Mouse (Mus musculus) cerebellum, adult 11 months (tissue): Measurements from ENCODE around the gene Cdk15.

Experiments used
- DNase-seq: peaks from one replicate; pipeline ENCODE4 v3.0.0; 2022

Gene Cdk15

DNA sequence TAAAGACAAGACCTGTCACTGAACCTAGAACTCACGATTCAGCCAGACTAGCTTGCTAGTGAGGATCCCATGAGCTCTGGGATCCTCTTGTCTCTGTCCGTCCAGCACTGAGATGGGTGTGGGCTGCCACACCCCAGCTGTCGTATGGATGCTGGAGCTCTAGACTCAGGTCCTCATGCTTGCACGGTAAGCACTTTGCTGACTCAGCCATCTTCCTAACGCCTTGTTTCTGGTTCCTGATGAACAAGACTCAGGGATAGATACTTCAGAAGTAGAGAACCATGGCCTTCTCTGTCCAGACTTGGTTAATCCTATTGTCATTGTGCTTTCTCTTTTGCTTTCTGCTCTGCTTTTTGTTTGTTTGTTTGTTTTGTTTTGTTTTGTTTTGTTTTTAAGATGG, 29.2 kb downstream of the Cdk15 start:
- DNase-seq: no peak

DNA sequence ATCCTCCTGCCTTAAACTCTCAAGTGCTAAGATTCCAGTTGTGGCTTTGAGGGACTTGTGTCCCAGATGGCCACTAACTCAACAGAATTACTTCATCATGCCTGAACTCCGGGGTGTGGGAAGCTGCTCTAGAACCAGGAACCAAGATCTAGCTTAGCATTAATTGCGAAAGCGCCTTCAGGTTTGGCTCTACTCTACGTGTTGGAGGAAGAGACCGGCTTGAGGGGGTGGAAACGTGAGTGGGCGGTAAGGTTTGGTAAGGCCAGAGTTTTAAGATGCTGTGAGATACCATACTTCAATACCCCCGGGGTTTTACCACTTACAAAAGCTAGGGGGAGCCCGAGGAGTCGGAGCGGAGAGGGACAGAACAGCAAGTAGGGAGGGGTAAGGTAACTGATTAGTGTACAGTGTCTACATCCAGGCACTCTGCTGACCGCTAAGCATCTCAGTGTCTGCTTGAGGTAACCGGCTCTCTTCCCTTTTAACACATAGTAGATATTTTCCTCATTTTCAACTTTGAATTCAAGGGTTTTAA, 29.7 kb downstream of the Cdk15 start:
- DNase-seq: no peak

DNA sequence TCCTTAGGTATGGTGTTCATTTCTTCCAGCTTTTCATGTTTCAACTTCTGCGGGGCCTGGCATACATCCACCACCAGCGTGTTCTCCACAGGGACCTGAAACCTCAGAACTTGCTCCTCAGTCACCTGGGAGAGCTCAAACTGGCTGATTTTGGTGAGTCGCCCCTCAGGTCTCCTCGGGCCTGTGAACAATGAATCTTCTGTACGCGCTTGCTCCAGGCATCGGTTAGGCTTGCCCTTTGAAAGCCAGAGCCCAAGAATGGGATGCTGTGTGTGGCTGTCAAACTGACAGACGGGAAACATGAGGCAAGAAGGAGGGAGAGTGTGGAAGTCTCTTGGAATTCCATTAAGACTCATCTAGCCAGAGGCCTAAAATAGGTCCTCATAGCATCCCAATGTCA, 31.0 kb downstream of the Cdk15 start:
- DNase-seq: no peak

DNA sequence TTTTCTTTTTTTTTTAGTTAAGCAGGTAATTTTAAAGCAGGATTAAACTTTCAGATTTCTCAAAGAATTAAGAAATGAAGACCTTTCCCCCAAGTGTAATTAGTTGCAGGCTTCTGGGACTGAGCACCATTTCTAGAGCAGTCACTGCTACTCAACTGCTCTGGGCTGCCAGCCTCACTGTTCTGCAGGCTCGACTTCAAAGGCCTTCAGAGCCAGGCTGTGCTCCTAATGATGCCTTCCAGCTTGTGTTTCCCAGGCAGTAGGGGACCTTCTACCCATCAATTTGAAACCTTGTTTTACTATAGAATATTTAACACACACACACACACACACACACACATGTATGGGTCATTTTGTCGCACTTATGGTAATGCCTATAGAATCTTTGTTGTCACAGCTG, 34.9 kb downstream of the Cdk15 start:
- no peak for DNase-seq

DNA sequence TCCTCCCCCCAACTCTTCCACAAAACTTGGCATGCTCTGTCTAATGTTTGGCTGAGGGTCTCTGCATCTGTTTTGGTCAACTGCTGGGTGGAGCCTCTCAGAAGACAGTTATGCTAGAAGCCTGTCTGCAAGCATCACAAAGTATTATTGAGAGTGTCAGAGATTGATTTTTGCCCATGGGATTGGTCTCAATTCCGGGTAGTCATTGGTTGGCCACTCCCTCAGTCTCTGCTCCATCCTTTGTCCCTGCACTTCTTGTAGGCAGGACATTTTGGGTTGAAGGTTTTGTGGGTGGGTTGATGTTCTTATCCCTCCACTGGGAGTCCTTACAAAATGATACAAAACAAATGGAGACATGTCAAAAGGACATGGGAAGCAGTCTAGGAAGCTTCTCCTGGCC, 39.1 kb downstream of the Cdk15 start:
- DNase-seq: no peak

DNA sequence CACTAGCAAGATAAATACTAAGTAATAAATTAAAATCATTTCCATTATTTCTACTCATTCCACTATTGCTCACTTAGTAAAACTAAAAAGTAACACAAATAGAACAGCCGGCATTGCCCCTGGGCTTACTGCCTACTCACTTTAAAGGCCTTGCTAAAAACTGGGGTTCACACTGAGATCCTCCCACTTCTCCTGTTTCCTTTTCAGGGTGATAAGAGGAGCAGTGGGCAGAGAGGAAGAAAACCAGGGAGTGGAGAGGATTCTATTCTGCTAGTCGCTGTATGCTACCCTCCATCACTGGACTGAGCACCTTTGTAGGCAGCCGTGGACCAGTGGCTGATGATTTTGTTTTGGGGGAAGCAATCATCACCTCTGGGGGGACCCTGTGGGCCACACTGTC, 40.5 kb downstream of the Cdk15 start:
- DNase-seq: no peak

DNA sequence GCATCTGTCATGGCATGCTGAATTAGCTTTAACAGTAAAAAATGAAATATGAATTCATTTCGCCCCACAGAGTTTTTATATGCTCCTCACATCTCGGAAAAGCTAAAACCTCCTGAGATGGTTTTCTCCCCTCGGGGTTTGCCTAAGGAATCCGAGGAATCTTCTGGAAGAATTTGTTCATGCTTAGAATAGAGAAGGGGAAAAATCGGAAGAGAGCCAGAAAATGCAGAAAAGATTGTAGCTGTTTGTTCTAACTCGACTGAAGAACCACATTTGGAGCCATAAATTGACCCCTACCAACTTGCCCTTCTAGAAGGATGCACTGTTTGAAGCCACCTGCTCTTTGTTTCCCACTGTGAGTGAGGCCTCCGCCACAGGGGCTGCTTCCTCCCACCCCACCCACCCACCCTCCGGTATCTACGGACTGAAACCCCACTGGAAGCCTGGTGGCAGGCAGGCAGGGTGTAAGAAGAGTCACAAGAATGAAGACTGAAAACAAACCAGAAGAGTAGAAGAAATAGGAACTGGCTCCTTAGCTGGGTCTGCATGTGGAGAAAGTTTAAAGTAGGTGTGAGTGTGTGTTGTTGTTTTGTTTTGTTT, 41.9 kb downstream of the Cdk15 start:
- DNase-seq: no peak

DNA sequence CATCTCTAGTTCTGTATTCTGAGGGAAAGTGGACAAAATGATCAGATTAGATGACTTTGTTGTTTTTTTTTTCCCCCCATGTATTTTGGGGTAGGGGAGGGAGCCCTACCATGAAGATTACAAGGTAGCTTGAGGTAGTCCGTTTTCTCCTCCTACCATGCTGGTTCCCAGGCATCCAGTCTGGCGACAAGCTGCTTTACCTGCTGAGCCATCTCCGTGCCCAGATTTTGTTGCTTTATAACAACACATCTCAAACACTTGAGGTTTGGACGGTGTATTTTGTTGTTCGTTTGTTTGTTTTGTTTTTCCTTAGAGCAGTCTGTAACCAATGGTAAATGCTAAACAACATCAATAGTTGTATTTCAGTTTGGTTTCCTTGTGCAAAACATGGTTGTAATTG, 50.6 kb downstream of the Cdk15 start:
- peak; percentile 25 for DNase-seq

DNA sequence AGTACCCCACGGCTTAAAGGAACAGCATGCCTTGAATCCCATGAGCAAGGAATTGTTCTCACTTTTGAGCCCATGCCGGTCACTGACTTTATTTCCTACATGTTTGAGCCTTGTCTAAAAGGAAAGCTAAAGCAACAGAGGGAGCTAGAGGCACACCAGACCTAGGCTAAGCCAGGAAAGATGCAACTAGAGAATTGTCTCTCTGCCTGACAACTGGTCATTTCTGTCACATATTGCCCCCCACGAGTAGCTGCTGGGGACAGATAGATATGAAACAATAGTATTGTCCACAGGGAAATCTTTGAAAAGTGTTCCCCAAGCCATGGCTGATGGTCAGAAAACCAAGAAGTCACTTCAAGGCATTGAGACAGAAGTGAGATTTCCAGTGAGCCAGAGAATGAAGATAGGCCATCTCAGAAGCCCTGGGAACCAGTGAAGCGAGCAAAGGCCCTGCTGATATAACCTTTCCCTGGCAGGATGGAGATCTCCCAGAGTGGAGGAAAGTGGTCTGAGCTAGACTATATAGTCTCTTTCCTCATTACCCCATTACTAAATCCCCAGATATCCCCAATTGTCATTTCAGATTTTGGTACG, 54.7 kb downstream of the Cdk15 start:
- DNase-seq: peak; percentile 19

DNA sequence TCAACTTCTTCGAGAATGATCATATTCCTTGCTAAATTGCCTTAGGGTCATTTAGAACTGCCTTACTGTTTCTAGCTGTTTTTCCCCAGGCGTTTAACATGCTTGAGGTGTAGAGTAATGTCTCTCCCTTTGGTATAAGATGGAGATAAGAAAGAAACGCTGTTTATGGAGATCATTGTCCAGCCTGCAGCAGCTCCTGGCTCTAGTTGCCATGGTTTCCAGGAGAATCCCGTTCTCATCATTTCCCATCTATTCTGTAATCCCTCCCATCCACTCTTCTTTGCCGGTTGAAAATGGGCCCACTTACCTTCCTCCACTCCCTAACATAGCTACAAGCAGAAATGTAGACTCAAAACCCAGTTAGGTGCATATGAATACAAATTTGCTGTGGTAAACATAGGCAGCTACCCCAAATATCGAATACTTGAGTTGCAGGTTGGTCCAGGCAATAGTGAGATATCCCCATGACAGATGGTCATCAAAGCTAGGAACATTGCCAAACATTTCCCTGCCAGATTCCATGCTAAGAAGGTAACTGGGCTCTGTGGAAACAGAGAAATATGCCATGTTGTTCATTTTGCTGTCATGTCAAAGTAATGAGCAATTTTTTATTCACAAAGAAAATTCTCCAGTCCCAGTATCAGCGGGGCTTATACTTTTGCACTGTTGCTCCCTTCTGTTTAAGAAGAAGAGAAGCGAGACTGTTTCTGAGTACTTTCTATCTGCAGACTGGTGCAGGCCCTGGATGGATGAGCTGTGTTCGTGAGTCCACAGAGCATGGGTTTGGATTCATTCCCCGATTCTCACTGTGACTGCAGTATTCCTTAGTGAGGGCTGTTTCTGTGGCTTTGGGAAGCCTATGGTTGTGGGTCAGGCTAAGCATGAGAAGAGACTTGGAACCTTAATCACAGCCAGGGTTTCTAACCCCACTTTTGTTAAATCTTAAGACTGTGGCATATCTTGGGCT, 55.8 kb downstream of the Cdk15 start:
- DNase-seq: peak; percentile 86

DNA sequence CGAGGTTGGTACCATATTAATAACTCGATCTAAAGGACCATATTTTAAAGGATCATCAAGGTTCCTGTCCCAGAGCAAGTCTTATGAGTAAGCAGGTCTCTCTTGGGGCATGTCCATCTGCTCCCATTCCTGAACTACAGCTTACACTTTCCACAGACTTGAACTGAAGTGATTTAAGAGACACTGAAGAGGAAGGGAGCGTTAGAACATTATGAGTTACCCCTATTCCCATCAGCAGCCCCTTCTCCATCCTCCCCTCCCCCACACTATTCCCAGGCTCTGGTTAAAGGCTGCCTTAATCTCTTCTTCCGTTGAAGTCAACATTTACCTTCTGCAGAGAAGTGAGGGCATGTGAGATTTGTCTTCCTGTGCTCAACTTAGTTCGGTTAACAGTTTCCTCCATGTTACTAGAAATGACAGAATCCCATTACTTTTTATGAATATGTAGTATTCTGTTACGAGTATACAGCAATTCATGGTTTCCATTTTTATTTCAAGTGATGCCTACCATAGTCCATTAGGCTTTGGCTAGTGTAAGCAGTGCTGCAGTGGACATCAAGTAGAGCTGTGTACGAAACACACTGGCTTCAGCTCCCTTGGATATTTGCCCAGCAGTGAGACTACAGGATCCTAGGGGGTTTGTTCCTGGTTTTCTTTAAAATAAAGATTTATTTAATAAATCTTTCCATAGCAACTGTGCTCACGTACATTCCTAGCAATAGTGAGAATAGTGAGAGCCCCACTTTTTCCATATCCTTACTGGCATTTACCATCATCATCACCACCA, 56.6 kb downstream of the Cdk15 start:
- DNase-seq: peak; percentile 34

DNA sequence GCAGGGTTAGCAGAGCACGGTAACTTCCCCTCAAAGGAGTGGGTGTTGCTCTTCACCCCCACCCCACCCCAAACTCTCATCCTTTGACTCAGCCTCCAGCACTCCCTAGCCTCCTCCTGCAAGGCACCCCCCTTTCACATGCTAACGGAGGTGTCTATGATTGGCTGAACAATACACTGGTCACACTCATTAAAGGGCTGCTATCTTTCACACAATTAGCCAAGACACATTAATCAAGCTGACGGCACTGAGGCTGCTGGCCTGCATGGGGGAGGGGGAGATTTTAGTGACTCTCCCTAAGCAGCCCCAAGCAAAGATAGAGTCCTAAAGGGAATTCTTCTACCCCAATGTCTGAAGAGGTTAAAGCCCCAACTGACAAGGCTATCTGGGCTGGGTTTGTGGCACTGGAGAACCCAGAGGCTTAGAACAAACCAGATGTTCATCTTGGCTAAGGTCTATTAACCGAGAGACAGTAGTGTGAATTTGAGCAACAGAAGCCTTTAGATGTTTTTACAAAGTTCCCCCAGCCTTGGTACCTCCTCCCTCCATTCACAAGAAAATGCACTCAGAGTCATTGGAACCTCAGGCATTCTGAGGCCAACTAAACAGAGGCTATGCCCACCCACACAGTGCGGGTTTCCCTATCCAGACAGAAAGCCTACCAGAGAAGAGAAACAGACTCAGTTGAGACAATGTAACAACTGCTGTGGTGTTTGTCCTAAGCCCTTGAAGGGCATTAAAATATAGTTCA, 58.5 kb downstream of the Cdk15 start:
- peak; percentile 15 for DNase-seq

DNA sequence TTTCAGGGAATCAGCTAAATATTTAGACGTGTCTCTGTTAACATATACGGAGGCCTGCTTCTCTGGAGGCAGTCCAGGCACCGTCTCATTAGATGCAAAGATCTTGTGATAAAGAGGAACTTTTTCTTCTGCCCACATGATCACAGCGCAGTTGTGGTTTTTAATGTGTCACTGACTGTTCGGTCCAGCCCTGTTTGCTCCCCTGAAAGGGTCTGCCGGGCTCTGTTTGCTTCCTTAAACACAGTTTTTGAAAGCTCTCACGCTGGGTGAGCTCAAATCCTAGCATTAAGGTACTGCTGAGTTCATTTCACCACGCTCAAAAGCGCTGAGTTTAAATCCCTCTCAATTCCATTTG, 59.3 kb downstream of the Cdk15 start:
- DNase-seq: peak; percentile 20

DNA sequence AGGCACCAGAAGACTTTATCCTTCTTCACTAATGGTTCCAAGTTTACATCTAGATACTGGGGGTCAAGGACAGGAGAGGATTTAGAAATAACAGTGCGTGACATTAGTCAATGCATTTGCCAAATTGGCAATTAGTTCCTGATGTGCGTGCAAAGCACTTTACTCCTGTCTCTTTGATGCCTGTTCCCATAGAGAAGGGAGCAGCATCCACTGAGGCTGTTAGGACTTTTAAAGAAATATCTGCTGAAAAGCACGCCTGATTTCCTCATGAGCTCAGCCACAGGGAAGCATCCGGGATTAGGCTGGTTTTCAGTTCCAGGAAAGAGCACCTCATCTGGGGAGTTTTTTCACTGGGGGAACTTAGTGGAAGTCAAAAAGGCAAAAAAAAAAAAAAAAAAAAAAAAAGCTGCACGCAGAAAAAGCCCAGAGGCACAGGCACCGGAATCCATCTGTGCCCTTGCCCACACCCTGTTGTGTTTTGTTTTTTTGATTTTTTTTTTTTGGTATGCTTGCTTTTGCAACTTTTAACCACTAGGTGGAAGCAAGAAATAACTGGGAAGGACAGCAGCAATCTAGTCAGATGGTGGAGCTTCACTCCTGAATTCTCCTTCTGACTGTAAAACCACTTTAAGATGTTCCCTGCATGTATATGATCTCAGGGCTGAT, 59.8 kb downstream of the Cdk15 start:
- peak; percentile 44 for DNase-seq

DNA sequence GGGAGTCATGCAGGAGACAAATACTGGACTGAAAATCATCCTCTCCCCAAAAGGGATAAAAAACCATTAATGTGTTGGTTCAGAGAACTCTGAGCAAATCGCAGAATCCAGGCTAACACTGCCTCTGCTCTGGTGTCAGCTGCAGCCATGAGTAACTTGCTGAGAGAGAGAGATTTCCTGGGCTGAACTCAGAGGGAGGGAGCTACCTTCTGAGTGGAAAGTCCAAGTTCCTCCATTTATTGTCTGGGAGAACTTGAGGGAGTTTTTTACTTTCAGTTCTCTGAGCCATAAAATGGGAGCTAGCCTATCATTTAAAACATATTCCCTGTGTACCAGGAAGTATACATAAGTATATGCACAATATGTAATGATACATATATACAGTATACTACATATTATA, 60.7 kb downstream of the Cdk15 start:
- no peak for DNase-seq

DNA sequence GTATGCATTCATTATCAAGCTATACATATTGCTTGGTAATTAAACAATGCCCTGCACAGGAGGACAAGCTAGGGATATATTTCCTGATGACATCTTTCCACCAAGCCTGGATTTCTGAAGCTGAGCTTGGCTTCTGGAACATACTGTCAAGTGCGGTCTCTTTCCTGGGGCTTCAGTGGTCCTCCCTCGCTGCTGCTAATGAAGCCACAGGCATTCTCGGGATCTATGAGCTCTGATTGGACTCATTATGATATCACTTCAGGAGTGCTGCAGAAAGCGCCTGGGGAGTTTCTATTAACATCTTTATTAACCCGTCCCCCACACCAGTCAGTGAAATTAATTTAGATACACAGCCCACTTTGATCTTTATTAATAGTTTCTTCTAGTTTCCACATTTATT, 62.2 kb downstream of the Cdk15 start:
- no peak for DNase-seq

DNA sequence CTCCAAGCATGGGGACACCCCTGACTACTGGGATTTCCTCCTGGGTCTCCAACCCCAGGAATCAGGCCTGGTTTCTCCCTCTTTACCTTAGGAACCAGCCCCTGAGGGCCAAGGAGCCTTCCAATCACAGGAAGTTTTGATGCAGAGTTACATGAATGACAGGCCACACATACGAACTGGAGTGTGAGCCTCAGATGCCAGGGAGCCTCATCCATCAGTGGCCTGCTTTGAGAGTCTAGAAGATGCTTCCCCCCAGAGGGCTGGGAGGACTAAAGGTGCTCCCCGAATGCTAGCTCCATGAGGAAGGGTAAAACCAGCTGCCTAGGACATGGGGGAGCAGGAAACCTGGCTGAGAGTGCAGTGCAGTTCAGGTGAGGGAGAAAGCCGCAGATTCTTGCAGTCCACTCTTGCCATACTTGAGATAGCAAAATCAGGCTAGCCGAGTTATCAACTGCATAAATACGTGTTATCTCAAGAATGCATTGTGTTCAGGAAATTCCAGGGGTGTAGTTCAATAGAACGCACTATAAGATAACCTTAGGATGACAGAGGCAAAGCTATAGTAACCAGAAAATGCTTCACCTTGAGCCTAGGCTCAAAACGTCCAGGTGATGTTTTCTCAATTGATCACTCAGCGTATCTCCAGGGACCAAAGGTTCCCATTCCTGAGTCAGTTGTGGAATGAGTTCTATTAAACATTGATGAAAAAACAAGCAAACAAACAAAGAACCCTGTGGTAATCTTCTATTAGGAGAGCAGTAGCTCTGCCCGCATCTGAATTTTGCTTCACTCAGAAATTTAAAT, 64.6 kb downstream of the Cdk15 start:
- DNase-seq: no peak

DNA sequence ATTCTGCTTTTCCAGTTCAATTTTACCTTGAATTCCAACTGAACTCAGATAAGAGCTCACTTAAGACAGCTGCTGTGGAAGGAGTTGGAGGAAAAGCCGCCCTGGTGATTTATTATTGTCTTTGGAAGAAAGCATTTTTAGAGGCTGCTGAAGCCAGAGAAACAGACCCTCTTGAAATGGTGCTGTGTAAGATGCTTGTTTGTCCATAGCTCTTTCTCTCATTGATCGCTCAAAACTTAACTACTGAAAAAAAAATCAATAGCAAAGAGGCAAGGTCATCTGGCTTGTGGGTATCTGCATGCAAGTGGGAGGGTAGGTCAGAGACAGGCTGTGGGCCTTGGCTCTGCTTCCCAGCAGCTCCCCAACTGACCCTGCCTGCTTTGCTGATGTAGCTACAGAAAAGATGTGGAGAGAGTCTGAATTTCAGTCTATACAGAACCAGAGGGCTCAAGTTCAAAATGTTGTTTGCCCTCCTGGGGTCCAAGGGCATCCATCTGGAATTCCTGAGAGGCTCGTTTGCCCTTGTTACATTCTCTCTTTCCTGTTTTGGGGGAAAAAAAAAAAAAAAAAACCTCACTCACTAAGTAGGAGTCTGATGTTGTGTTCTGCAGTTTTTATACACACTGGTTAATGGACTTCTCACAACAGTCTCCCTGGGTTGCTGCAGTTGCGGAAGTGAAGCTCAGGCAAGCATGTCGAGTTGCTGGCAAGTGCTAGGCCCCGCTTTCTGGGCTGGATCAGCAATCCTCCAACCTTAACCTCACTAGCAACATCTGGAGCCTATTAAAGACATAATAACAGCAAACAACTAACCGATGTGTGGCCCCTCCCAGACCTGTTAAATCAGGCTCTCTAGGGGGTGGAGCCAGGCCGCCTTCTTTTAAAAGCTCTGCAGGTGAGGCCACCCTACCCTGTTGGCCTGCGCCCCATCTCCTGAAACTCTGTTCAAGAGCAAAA, 65.5 kb downstream of the Cdk15 start:
- DNase-seq: no peak

DNA sequence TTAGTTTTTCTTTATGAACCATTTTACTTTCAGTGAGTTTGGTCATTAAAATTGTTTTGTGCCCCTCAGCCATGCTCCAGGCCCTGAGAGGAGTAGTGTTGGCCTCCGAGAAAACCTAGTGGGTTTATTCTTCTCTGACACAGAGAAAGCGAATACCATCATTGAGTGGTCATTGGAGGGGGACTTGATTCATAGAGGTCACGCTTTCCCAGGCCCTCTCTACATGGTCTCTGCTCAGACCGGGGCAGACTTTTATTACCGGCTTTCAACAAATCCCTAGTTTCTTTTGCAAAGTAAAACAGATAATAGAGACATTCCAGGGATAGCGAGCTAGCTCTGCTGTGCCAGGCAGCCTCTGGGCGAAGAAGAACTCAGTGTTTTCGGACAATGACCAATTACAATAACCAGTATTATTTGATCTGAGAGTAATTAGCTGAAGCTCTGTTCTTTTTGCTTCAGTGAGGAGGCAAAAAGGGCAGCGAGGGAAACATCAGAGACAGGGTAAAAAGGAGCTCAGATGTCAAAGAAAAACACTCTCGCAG, 70.2 kb downstream of the Cdk15 start:
- DNase-seq: no peak
